Mouse (Mus musculus) embryonic fibroblast, embryonic 13.5 days (primary cell): Measurements from ENCODE around the gene Siglecf.

ENCODE experiments used
- CTCF ChIP-seq: IDR thresholded peaks from 2 replicates; pipeline ENCODE4 v1.5.1; 2011; ENCODE audit warnings: mild to moderate bottlenecking, control low read depth, low read length, moderate library complexity, borderline replicate concordance; ENCODE audit not compliant: insufficient read depth
- POLR2A ChIP-seq: IDR thresholded peaks from 2 replicates; pipeline ENCODE4 v1.6.1; 2011; ENCODE audit warnings: low read depth, mild to moderate bottlenecking, control low read depth, low read length, moderate library complexity

DNA sequence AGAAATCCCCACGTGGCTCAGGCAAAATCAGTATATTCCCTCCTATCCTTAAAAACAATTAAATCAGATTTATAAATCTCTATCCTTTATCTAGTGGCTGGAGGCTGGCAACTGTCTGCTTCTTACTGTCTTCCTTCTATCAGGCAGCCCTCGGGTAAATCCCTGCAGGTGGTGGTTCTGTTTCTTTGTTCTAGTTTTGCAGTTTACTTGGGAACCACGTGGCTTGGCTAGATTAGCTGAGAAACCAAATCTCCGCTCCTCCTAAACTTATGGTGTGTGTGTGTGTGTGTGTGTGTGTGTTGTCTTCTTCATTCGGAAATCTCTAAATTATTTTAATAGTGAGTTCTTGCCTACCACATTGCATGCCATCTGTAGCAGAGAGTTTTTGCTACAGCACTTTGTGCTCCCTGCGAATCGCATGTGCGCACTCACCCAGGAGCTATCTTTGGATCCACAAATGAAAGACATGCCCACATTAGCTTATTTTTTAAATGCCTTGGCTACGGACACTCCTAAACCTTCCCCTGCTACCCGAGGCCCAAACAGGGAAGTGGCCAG, 24.8 kb upstream of the Siglecf start:
- TF ChIP-seq POLR2A (no peak), CTCF (no peak)
